Mouse (Mus musculus) left cerebral cortex, adult 9 months (tissue): ENCODE measurements around the gene Glt28d2.
"Not testable (repeated sequence)": the region's sequence is repeated elsewhere in the genome, so short reads cannot be mapped to it uniquely, and the experiment has no call there.

Experiments used
- DNase-seq, 2 experiments: peaks; one replicate each; pipeline ENCODE4 v3.0.0; 2022; ENCODE audit warnings: low spot score in 2 of 2

Glt28d2 gene

DNA sequence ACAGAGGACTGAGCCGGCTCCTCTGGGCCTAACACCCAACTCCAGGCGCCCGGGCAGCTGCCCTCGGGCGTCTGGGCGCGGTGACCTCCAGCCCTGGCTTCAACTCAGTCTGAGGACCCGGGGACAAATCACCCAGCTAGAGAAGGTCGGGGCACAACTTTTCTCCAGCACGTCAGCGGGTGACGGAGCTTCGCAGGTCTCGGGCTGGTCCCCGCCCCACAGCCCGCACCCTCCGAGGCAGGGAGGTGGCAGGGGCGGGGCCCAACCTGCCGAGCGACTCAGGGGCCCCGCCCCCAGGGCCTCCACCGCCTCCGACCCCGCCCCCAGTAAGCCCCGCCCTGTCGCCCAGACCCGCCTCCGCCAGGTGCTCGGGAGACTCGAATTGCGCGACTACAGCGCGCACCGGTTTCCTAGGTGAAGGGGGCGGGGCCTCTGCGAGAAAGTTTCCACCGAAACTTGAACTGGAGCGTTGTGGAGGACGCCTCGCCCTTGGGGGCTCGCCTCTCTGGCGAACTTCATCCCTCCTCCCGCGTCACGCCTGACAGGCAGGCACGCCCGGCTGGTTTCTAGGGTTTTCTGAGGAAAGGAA lies at the start of gene Glt28d2, which contains the start of gene Gm37240:
Gene Glt28d2, minus strand, starts transcription at position 278 of the 589 bp plus-strand sequence.
Gene Gm37240, minus strand, starts transcription at position 280 of the 589 bp plus-strand sequence.
- DNase-seq: peak in 1 of 2 experiments; percentile 48

DNA sequence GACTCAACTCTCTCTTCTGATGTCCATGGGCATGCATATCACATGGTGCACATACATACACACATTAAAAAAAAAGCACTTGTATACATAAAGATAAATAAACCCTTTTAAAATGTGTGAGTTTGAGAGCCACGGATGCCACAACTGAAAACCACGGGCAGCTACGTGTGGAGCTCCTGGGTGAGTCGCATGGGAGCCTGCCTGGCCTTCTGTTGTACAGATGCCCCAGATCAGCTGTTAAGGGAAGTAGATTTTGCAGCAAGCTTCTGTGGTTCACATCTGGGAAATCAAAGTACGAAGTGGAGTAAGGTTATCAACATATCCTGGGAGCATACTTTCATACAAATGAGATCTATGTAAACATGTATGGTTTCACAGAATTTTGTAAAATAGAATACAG lies 46.3 kb upstream of the Glt28d2 start:
- no peak for DNase-seq

DNA sequence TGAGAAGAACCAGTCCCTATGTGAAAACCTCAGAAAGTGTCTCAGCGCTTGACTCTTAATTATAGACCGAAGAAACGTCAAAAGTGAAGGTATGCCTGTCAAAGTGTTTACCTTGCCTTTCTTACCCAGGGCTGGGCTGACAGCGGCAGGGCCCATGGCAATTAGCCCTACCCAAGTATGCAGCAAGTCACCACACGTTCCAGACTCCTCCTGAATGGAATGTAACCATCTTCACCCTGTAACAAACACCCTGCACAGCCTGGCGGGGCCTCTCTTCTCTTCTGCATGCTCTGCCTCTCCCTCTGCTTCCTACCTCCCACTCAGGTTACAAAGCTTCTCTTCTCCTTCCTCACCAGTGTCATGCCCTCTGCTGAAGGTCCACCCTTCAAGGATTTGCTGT lies 44.5 kb upstream of the Glt28d2 start:
- no peak for DNase-seq

DNA sequence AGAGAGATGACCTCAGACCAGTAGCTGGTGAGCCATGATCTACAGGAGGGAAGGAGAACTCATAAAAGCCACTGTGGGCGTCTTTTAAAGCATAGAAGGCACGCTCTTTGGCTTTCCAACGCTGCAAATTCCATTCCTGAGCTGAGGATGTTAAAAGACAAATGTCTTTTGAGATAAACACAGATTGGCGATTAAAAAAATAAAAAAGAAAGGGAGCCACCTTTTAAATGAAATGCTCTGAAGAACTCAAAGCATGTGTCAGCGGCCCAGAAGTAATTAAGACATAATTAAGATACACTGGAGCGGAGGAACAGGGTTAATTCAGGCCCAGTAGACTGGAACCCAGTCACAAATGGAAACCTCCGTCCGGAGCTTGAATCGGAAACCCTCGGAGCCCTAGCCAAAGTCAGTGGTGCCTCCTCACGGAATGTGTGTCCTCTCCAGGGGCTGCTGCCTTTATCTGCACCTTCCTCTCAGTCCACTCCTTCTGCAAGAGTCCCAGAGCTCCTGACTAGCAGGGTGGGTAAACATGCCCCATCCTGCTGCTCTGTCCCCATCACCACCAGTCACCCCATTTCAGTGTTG lies 43.4 kb upstream of the Glt28d2 start:
- DNase-seq: no peak

DNA sequence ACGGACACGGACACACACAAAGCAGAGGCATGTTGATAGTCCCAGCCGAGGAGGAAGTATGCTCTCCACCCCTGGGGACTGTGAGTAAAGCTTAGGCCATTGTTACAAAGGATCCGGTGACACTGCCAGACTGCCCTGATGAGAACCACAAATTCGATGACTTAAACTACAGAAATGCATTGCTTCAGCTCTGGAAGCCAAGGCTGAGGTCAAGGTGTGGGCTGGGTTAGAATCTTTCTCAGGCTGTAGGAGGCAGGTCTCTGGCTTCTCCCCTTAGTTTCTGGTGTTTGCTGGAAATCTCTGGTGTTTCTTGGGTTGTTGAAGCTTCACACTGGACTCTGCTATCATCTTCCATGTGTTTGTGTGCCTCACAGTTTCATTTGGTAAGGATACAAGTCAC lies 42.4 kb upstream of the Glt28d2 start:
- DNase-seq: no peak

DNA sequence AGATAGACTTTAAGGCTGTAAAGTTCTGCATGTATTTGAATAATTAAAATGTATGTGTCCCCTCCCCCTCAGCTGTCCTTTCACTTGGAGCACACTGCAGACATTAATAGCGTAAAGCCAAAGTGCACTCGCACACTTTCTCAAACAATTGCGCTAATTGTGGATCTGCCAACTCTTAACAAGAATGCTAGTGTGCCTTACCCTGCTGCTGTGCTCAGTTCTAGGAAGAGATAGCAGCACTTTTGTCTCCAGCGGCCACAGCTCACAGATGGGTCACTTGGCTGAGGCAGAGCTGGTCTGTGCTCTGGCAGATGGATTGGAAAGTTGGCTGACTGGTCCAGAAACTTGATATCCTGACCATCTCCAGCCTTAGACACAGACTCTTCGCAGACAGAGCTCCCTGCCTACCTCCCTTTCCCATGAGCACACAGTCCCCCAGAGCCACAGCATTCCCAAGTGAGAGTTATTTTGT lies 40.9 kb upstream of the Glt28d2 start:
- DNase-seq: peak; percentile 46 to 56

DNA sequence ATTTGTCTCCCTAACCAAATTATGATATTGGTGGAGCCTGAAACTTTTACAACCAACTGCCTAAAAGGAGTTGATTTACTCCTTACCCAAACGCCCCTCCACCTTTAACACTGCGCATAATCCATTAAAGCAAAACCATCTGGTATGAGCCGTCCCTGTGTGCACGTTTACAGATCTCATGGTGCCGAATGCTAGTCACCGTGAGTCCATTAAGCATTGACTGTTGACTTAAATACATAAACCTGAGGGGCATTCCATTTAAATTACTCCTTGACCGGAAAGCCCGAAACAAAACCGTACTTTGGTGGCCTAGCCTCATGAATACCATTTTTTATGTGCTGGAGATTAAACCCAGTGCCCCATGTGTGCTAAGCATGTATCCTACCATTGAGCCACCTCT lies 40.0 kb upstream of the Glt28d2 start:
- DNase-seq: no peak

DNA sequence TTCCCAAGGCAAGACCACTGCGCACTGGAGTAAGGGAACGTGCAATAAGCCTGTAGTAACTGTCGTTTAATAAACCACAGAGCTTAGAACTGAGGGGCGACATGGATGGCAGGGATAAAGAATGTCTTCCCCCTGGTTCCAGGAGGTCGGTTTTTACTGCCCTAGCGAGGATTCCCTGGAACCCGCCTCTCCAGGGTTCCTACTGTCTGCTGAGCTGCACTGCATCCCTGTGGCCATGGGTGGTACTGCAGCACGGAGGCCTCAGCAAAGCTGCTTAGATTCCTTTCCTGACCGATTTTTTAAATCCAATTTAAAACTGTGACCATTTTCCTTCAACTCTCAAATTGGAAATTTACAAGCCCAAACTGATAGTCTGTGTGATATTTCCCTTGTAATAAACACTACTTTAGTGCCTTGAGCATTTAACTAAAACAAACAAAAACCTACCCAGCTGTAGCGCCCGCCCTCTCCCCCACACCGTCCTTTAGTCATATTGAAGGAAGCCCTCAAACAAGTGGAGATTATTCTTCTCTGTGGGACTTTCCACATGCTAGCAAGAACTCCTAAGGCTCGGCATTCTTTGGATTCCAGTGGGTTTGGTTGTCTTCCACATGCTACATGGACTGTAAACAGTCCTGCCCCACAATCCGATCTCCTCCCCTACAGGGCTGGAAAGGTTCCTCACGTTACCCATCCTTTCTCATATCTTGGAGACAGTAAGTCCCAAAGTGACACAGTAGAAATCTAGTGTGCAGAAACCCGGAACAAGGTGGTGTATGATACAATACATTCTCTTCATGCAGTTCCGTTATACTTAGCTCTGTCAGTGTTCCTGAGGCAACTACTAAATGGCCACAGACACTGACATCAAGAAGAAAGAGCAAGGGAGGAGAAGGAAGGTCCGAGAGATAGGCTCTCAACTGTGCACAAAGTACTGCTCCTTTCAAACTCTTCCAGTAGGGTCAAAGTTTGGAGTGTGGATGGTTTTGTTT lies 36.9 kb upstream of the Glt28d2 start:
- peak in 1 of 2 experiments; percentile 86 for DNase-seq

DNA sequence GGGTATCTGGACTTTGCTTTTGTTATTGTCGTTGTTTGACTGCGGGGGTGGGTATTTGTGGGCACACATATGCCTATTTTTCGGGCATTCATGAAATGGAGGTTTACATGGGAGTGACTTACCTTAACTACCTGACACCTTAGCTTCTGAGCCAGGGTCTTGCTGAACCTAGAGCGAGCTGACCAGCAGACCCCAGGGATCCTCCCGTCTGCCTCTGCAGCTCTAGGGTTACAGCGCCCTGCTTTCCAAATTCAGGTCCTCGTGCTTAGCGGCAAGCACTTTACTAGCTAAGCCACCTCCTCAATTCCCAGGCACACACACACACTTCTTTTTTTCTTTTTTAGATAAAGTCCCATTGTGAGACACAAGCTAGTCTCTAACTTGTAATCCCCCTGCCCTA lies 36.0 kb upstream of the Glt28d2 start:
- DNase-seq: peak in 1 of 2 experiments; percentile 5

DNA sequence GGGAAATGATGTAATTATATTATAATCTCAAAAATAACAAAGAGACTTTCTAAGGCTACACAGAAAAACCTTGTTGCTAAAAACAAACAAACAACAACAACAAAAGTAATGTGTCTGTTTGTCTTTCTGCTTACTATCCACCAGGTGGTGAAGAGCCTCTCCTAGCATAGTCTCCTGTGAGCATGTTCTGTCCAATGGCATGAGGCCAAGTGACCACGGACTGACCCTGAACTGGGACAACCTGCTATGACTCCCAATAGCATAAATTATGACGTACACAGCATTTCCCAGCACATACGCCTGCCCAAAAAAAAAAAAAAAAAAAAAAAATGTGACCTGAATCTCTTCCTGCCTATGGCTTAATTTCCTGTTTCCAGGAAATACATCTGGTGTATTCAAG lies 35.0 kb upstream of the Glt28d2 start:
- no peak for DNase-seq

DNA sequence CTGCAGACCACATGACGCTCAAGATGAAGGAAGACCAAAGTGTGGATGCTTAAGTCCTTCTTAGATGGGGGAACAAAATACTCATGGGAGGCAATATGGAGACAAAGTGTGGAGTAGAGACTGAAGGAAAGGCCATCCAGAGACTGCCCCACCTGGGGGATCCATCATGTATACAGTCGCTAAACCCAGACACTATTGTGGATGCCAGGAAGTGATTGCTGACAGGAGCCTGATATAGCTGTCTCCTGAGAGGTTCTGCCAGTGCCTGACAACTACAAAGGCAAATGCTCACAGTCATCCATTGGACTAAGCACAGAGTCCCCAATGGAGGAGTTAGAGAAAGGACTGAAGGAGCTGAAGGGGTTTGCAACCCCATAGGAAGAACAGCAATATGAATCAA lies 33.4 kb upstream of the Glt28d2 start:
- DNase-seq: not testable (repeated sequence)

DNA sequence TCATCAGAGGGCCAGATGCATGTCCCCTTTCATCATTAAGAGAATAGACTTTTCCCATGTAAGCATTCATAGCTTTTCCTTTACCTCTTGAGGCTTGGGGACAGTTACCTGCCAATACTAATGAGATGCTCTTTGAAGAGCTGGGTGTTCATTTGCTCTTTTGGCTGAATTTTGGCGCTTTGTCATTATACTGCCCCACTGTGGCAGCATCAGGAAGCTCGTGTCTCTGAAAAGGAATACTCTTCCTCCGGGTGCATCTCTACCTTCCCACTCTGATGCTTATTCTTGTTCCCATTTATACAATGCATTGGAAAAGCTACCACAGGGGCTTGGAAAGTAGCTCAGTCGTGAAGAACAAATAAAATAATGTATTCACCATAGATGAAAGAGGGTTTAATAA lies 30.3 kb upstream of the Glt28d2 start:
- DNase-seq: peak in 1 of 2 experiments; percentile 40

DNA sequence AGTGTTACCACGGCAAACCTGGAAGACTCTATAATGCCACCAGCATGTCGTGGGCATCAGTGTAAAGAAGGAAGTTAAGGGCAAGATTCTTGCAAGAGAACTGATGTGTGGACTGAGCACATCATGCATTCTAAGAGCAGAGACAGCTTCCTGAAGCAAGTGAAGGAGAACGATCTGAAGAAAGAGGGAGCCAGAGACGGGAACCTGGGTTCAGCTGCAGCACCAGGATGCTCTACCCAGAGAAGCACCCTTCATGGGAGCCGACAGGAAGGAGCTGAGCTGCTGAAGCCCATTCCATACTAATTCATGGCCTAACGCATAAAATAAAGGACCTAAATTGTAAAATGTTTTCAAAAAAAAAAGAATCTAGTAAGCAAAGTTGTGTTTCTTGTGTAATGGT lies 27.5 kb upstream of the Glt28d2 start:
- DNase-seq: no peak

DNA sequence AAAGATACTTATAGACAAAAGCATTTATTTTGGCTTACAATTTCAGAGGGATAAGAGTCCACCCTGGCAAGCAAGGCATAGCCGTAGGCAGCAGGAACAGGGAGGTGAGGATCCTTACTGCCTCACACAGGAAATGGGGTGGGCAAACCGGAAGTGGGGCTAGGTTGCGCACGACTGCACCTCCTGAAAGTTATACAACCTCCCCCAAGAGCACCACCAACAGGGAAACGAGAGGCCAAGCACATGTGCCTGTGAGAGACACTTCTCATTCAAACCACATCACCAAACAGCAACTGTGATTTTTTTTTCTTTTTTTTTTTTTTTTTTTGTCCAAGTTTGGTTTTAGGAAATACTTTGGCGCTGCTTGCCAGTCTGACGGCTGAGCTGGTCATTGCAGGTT lies 19.8 kb upstream of the Glt28d2 start:
- no peak for DNase-seq

DNA sequence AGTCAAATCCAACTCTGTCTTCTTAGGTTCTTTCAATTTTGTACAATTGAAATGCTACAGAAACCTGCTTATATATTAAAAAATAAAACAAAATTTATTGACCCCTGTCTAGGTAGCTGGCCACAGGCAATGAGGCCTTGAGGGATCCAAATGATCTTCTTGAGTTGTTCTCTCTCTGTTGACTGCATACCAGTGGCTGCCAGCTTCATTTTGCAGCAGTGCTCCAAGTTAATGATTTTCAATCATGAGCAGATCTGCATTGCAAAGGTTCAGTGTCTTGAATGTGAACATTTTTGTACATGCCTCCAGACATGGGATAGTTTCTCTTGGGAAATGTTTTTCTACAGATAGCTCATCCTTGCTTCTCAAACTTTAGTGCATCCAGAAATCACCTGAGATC lies 17.1 kb upstream of the Glt28d2 start:
- no peak for DNase-seq

DNA sequence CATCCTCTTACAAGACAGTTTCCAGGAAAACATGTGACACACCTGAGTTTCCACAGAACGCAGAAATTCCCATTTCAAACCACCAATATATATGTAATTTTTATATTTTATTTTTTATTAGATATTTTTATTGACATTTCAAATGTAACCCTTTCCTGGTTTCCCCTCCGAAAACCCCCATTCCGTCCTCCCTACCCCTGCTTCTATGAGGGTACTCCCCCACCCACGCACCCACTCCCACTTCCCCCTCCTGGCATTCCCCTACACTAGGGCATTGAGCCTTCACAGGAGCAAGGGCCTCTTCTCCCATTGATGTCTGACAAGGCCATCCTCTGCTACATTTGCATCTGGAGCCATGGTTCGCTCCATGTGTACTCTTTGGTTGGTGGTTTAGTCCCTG lies 7.7 kb upstream of the Glt28d2 start:
- DNase-seq: no peak

DNA sequence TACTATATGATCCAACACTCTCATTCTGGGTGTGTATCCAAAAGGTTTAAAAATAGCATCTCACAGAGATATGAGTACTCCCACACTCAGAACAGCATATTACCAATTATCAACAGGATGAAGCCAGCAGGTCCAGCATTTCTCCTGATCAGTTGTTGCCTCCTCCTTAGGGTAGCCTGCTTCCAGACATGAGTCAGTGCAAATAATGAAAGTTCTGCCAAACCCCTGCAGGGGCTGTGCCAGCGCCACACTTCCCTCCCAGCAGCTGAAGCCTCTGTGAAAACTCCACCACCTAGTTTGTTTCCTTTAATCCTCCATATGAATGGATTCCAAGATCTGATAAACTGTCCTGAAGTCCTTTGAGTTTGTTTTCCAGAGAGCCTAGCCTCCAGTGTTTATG lies 4.3 kb upstream of the Glt28d2 start:
- DNase-seq: peak in 1 of 2 experiments; percentile 34

DNA sequence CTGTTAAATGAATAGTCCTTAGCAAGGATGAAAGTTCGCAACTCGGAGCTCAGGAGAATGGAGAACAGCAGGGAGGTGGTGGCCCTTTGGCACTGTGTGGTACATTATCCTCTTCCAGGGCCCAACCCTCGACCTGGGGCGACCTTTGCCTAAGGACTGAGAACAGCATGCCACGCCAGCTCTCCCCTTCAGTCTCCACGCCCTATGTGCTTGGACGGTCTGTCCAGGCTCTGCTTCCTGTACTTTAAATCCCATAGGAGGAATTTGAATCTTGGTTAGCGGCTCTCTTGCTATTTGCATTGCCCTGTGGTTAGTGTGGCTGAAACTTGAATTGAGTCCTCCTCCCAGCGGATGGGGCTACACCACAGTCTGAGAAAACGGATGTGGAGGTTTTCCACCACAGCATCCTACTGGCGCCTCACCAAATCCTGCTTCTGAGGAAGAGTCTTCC lies 930 bp upstream of the Glt28d2 start:
- no peak for DNase-seq

DNA sequence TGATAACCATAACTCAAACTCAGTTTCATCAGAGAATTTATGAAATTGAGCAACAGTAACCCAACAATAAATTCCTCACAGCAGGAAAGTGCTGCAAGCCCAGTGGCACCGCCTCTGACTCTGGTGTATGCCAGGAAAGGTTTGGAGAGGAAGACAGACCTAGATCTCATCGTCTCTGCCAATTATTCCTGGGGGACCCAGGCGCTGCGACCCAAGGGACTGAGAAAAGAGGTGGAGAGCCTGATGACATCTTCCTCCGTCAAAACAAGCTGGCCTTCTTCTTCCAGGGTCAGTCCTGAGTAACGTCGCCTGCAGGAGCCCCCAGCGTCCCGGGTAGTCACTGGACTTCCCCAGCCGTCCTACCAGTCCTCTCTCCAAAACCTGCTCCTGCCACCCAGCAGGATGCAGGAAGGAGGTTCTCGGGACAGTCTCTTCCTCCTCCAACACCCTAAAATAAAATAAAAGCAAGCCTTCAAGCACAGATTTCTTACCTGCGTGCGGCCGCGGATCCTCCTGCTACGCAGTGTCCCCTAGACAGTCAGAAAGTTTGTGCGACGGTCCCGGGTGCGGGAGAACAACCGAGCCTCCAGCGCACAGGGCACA lies 579 bp downstream of the Glt28d2 start:
- no peak for DNase-seq

DNA sequence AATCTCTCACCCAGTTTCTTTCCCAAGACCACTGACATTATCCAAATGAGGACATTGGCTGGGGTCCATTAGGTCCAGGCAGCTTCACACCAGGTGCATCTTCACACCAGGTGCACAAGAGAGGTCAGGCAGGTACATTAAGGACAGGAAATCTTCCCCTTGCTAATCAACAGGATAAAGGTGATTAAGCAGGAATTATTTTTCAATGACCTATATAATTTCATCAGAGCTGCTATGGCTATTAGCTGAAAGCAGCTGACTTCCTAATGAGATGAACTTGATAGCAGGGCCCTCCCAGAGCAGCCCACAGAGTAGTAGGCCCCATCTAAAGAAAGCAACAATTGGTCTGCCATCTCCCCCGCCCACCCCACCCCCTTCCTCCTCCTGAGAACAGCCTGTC lies 1.4 kb downstream of the Glt28d2 start:
- no peak for DNase-seq

DNA sequence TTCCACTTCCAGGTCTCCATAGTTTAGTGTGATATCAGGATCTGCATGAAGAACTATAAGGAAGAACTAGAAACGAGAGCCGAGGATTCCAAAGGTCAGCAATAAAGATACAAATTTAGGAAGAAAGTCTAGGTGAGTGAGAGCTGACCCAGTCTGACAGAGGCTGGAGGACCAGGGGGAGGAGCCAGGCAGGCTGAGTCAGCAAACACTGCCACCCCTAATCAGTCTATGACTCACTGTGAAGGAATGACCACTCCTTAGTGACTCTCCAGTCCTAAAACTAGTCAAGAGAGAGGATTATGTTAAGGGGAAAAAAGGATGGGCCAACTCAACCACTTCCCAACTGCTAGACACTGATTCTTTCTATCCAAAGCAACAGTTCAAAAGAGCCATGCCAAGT lies 6.6 kb downstream of the Glt28d2 start:
- DNase-seq: no peak

DNA sequence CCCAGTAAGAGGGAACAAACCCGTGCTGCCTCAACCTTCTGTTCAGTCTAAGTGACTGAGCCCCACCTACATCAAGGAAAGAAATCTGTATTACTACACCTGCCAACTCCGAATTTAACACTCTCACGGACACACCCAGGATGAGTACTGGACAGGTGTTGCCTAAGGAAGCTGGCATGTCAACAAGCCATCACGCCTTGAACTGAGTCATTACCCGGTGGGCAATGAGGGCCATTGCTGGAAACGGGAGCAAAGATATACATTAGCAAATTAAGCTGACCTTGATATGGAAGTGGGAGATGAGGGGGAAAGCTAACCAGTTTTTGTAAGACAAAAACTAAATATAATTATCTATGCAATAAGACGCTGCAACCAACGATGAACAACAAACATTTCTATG lies 7.2 kb downstream of the Glt28d2 start:
- DNase-seq: no peak
